Mouse (Mus musculus): ENCODE data around the gene Zfp74. TPM values are rescaled to one million over a fixed set of nuclear protein-coding genes. Genes with fewer than 3 reads are reported as not detected.
"Not testable (repeated sequence)": the region's sequence is repeated elsewhere in the genome, so short reads cannot be mapped to it uniquely, and the experiment has no call there.

Gene Zfp74
- polyA plus RNA-seq, 1 experiment from 2014 or later, result 15.9 TPM

DNA sequence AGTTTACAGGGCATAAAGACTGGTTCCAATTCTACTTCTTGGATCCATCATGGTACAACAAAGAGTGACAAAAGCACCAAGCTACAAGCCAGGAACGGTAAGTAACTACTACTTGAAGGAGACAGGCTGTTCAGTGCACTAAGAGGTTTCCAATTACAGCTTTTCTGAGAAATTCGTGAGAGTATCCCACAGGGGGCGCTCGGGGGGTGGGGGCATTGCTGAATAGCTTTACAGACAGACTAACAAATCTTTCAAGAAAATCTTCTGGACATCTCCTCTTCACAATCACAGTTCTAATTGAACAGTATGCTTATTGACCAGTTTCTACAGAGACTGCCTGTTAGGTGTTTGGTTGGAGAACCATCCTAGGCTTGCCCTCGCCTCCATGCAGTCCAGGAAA, 27.6 kb upstream of the Zfp74 start:
- H3K27me3 ChIP-seq (ENCODE audit: low read depth, poor library complexity, severe bottlenecking), result no peaks in the 10 kb centered on the region
- DNase-seq (ENCODE audit: low spot score), result no peak
- H3K4me1 ChIP-seq, result peaks cover 20% of the 10 kb centered on the region
- no peaks in the 10 kb centered on the region for H3K9me3 ChIP-seq (replicated peaks)
- WGBS, result 54% methylated on average over 5 of the region's 5 CpGs
- H3K36me3 ChIP-seq, result peaks cover 13% of the 10 kb centered on the region
- H3K4me3 ChIP-seq, result no peak overlapping the region
- no peak overlapping the region for H3K27ac ChIP-seq

DNA sequence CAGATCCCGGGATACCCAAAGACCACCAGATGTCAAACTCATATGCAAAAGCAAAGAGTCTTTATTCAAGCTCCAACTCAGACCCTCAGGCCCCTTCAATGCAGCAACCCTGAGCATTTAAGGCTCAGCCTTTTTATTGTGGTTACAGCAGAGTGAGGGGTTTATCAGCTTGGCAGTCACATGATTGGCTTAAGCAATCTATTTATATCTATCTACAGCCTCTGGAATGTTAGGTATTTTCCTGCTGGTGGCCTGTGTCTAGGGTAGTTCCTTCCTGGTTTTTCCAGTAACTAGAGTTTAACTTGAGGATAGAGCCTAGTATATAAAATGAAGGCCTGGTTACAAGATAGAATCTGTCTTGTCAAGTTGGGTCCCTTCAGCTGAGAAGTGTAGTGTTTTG, 26.9 kb upstream of the Zfp74 start:
- H3K27ac ChIP-seq, result no peak overlapping the region
- H3K4me3 ChIP-seq, result no peak overlapping the region
- no peak for DNase-seq (ENCODE audit: low spot score)
- no peaks in the 10 kb centered on the region for H3K27me3 ChIP-seq (ENCODE audit: low read depth, poor library complexity, severe bottlenecking)
- H3K4me1 ChIP-seq, result peaks cover 20% of the 10 kb centered on the region
- no peaks in the 10 kb centered on the region for H3K9me3 ChIP-seq (replicated peaks)
- peaks cover 6% of the 10 kb centered on the region for H3K36me3 ChIP-seq
- WGBS, result 100% methylated on average over 1 of the region's 1 CpGs

DNA sequence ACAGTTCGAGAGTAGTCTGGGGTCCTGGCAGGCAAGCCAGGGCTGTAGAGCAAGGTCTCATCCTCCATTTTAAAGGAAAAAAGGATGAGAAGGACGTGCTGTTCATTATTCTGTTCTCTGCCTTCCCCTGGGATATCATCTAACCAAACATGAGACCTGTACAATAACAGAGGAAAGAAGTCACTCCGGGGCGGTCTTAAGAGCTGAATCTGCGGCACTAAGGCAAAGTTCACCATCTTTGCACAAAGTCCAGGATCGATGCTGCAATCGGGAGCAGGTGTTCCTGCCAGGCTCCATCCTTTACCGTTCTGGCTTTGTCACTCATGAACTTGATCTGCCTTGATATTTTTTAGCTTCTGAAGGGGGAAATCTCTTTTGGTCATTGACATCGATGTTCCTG, 16.8 kb upstream of the Zfp74 start:
- Histone ChIP-seq H3K9me3 (replicated peaks) (no peaks in the 10 kb centered on the region), H3K27ac (no peak overlapping the region), H3K4me3 (no peak overlapping the region), H3K27me3 (ENCODE audit: low read depth, poor library complexity, severe bottlenecking) (no peaks in the 10 kb centered on the region), H3K4me1 (no peaks in the 10 kb centered on the region), H3K36me3 (no peaks in the 10 kb centered on the region)
- no peak for DNase-seq (ENCODE audit: low spot score)
- 86% methylated on average over 9 of the region's 9 CpGs for WGBS

DNA sequence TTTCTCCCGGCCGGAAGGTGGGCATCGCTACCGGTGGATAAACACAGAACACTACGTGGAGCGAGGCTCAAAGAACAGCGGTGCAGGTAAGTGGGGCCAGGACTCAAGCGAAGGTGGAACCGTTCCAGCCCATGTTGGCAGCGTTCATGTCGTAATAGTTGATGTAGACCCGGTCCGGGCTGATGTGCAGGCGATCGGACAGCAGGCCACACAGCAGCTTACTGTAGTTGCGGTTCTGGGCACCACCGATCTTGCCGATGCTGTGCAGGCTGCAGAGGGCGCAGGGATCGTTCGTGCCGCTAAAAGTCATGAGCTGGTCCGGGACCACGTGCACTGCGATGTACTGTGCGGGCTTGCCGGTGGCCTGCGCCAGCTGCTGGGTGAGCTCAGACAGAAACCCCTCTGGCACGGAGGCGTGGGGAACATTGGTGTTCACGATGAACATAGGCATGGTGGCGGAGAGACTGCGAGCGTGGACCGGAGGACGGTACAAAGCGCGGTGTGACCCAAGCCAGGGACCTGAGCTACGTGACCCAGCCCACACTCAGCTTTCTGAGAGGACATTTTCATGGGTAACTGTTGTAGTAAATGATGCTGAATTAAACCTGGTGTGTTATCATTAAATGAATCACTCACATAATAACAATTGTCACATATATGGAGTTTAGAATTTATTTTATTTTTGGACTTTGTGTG, 11.4 kb upstream of the Zfp74 start:
- not testable (repeated sequence) for H3K9me3 ChIP-seq (replicated peaks); H3K4me1 ChIP-seq; H3K27ac ChIP-seq; H3K36me3 ChIP-seq; H3K4me3 ChIP-seq; DNase-seq (ENCODE audit: low spot score); H3K27me3 ChIP-seq (ENCODE audit: low read depth, poor library complexity, severe bottlenecking)
- WGBS, result 55% methylated on average over 39 of the region's 39 CpGs

DNA sequence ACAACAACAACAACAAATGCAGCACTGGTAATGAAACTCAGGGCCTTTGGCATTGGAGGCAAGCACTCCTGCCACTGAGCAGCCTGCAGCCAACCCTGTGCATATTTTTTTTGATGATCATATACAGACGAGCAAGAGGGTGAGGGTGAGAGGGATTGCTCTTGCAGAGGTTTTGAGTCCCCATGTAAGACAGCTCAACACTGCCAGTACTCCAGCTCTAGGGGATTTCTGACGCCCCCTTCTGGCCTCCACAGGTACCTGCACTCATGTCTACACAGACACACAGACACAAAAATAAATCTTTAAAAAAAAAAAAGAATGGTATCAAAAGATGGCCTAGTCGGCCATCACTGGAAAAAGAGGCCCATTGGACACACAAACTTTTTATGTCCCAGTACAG, 5.1 kb upstream of the Zfp74 start:
- H3K9me3 ChIP-seq (replicated peaks), result no peaks in the 10 kb centered on the region
- 54% methylated on average over 3 of the region's 3 CpGs for WGBS
- H3K4me3 ChIP-seq, result no peak overlapping the region
- no peak overlapping the region for H3K27ac ChIP-seq
- no peaks in the 10 kb centered on the region for H3K36me3 ChIP-seq
- 0 out of 2 replicates have a peak, but pooled peaks cover 5% of the 10 kb centered on the region for H3K4me1 ChIP-seq
- DNase-seq (ENCODE audit: low spot score), result no peak
- H3K27me3 ChIP-seq (ENCODE audit: low read depth, poor library complexity, severe bottlenecking), result no peaks in the 10 kb centered on the region

DNA sequence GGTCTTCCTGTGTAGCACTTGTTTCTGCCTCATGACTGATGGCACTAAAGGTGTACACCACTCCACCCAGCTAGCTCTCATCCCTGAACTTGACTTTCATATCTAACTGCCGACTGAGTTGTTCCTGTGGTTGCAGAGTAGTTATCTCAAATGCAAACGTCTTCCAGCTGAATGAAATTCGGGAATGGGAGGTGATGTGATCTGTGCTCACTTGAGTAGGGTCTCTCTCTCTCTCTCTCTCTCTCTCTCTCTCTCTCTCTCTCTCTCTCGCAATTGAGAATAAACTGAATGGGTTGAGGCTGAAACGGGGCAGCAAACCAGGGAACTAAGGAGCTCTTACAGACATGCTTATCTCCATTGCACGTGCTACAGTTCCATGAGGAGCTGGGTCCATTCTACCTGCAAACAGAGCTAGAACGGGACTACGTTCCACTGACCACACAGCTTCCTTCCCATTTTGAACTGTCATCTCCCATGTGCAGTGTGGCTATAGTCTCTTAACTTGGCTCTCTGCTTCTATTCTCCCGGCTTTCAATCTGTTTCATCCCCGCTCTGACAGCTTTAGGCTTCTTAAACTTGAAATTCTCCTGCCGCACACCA, 4.3 kb upstream of the Zfp74 start:
- Histone ChIP-seq H3K36me3 (no peaks in the 10 kb centered on the region), H3K27me3 (ENCODE audit: low read depth, poor library complexity, severe bottlenecking) (no peaks in the 10 kb centered on the region), H3K4me3 (no peak overlapping the region), H3K9me3 (replicated peaks) (no peaks in the 10 kb centered on the region), H3K27ac (no peak overlapping the region), H3K4me1 (peaks cover 8% of the 10 kb centered on the region)
- no peak for DNase-seq (ENCODE audit: low spot score)
- 84% methylated on average over 11 of the region's 11 CpGs for WGBS

DNA sequence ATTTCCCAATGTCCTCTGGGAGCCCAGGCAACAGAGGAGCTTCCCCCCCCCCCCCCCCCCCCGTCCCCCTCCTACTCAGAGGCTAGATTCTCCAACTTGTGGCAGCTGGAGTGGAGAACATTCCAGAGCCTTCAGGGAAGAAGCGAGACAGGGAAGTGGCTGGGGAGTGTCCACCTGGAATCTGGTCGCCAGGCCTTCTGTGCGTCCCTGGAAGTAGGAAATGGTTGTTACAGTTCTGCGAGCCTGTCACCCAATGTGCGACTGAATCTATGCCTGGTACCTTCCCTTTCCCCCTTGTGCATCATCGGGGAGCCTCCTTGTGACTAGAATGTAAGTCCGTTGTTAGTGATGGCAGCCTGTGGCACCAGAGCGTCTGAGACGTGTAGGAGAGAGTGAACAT, 2.4 kb upstream of the Zfp74 start:
- Histone ChIP-seq H3K27me3 (ENCODE audit: low read depth, poor library complexity, severe bottlenecking) (no peaks in the 10 kb centered on the region), H3K9me3 (replicated peaks) (no peaks in the 10 kb centered on the region), H3K27ac (no peak overlapping the region), H3K4me1 (peaks cover 8% of the 10 kb centered on the region), H3K36me3 (peaks cover 4% of the 10 kb centered on the region), H3K4me3 (no peak overlapping the region)
- WGBS, result 67% methylated on average over 10 of the region's 10 CpGs
- DNase-seq (ENCODE audit: low spot score), result no peak

DNA sequence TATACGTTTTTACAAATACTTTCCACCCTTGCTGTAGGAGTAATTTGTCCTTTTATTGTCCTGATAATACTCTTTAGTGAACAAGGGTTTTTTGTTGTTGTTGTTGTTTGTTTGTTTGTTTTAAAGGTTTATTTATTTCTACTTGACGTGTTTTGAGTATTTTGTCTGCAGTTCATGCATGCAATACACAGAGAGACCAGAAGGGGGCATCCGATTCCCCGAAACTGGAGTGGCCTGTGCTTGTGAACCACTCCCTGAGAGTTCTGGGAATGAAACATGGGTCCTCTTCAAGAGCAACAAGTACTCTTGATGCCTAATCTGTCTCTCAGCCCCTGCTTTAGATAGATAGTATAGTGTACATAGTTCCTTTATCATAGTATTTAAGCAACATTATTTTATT, 842 bp upstream of the Zfp74 start:
- 30% methylated on average over 4 of the region's 4 CpGs for WGBS

DNA sequence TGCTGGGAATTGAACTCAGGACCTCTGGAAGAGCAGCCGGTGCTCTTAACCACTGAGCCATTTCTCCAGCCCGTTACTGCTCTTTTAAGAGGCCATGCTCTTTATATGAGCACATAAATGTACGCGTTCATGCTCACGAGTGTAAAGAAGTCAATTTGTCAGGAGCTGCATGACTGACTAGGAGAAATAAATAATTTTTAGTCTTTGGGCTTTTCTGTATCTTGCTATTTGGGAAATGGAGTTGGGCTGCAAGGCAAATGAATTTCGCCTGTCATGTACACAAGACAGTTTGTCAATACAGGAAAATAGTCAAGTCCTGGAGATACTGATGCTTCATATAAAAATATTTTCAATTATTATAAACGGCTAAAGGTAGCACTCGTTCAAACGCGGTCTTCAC, 803 bp downstream of the Zfp74 start:
- Histone ChIP-seq H3K4me3 (peak overlapping the region; percentile 78), H3K27ac (peak overlapping the region; percentile 97), H3K27me3 (ENCODE audit: low read depth, poor library complexity, severe bottlenecking) (no peaks in the 10 kb centered on the region), H3K36me3 (peaks cover 35% of the 10 kb centered on the region), H3K9me3 (replicated peaks) (no peaks in the 10 kb centered on the region), H3K4me1 (peaks cover 8% of the 10 kb centered on the region)
- WGBS, result 60% methylated on average over 10 of the region's 10 CpGs
- DNase-seq (ENCODE audit: low spot score), result no peak

More for the DNA sequence above, 842 bp upstream of the Zfp74 start:
- H3K4me3 ChIP-seq, result peak overlapping the region; percentile 78
- H3K36me3 ChIP-seq, result peaks cover 19% of the 10 kb centered on the region
- H3K27me3 ChIP-seq (ENCODE audit: low read depth, poor library complexity, severe bottlenecking), result no peaks in the 10 kb centered on the region
- DNase-seq (ENCODE audit: low spot score), result peak; percentile 64
- H3K9me3 ChIP-seq (replicated peaks), result no peaks in the 10 kb centered on the region
- peak overlapping the region; percentile 97; the same call in 1 of the 2 replicates for H3K27ac ChIP-seq
- peaks cover 8% of the 10 kb centered on the region for H3K4me1 ChIP-seq

DNA sequence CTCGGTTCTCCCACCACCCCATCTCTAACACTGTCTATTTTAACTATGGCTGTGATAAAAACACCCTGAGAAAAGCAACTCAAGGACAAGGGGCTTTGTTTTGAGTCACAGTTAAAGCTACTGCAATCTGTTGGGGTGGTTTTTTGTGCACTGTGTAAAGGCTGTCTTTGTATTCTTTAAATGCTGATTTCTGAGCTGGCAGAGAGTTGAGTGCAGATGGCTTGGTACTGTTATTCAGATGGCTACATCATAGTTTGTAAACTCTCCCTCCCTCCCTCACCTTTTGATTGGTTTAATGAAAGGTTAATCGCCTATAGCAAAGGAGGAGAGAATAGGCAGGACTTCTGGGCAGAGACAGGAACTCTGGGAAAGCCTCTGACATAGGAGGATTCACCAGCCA, 9.7 kb downstream of the Zfp74 start:
- H3K27me3 ChIP-seq (ENCODE audit: low read depth, poor library complexity, severe bottlenecking), result no peaks in the 10 kb centered on the region
- H3K4me3 ChIP-seq, result no peak overlapping the region
- H3K4me1 ChIP-seq, result no peaks in the 10 kb centered on the region
- H3K36me3 ChIP-seq, result peaks cover 77% of the 10 kb centered on the region
- WGBS, result 86% methylated on average over 2 of the region's 2 CpGs
- no peaks in the 10 kb centered on the region for H3K9me3 ChIP-seq (replicated peaks)
- DNase-seq (ENCODE audit: low spot score), result no peak
- no peak overlapping the region for H3K27ac ChIP-seq

DNA sequence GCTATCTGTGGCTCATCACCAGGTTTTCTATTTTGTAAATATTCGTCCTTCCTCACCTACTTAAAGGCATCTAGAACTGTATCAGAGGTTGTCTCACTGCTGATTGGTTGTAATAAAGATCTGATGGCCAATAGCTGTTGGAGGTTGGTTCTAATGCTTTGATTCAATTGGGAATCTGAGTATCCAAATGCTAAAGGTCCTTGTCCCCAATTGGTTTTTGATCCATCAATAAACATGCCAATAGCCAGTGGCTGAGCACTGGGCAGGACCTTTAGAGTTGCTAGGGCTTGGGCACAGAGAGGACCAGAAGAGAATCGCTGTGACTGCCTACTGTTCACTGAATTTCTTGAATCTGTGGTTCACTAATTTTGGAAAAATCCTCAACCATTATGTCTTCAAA, 10.2 kb downstream of the Zfp74 start:
- no peaks in the 10 kb centered on the region for H3K27me3 ChIP-seq (ENCODE audit: low read depth, poor library complexity, severe bottlenecking)
- no peaks in the 10 kb centered on the region for H3K9me3 ChIP-seq (replicated peaks)
- WGBS, result 76% methylated on average over 2 of the region's 2 CpGs
- peaks cover 73% of the 10 kb centered on the region for H3K36me3 ChIP-seq
- H3K4me1 ChIP-seq, result no peaks in the 10 kb centered on the region
- no peak for DNase-seq (ENCODE audit: low spot score)
- no peak overlapping the region for H3K27ac ChIP-seq
- H3K4me3 ChIP-seq, result no peak overlapping the region

DNA sequence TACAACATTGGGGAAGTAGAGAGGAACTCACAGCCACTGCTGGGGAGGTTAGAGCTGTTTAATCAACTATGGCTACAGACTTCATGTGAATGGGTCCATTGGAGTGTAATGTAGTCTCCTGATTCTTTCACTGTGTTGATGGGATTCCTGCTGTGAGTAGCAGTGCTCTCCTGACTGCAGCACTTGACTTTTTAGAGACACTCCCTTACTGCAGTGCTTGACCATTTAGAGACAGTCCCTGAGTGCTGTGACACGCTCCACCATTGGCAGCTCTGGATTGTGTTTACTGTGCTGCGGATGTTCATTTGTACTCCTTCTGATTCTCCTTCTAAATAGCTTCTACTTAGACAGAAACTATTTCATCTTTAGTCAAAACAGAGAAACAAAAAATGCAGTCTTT, 11.1 kb downstream of the Zfp74 start:
- DNase-seq (ENCODE audit: low spot score), result no peak
- WGBS, result 58% methylated on average over 2 of the region's 2 CpGs

DNA sequence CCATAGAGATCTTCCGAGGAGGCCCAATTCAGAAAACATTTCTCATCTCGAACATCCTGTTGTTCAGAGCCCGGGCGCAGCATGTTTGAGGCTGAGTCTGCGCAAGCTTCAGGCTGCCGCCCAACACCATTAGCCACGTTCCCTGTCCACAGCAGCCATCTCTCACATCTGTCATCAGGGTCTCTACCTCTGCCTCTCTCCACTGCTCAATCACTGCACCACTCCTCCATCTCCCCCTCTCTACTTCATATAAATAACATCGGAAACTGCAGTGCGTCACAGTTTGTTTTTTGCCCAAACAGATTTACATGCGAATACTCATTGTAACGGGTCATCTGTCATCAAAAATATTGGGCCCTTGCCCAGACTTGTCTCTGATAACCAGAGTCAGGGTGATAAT, 12.9 kb downstream of the Zfp74 start:
- no peak for DNase-seq (ENCODE audit: low spot score)
- no peaks in the 10 kb centered on the region for H3K4me1 ChIP-seq
- WGBS, result 88% methylated on average over 11 of the region's 11 CpGs
- H3K9me3 ChIP-seq (replicated peaks), result no peaks in the 10 kb centered on the region
- peaks cover 73% of the 10 kb centered on the region for H3K36me3 ChIP-seq
- H3K27ac ChIP-seq, result no peak overlapping the region
- no peak overlapping the region for H3K4me3 ChIP-seq
- no peaks in the 10 kb centered on the region for H3K27me3 ChIP-seq (ENCODE audit: low read depth, poor library complexity, severe bottlenecking)

More for the DNA sequence above, 11.1 kb downstream of the Zfp74 start:
- Histone ChIP-seq H3K4me3 (no peak overlapping the region), H3K27ac (no peak overlapping the region), H3K9me3 (replicated peaks) (no peaks in the 10 kb centered on the region), H3K27me3 (ENCODE audit: low read depth, poor library complexity, severe bottlenecking) (no peaks in the 10 kb centered on the region), H3K4me1 (no peaks in the 10 kb centered on the region), H3K36me3 (peaks cover 71% of the 10 kb centered on the region)

Data from limb, embryonic 10.5 days (tissue).